Mouse (Mus musculus) adipose tissue, adult 10 weeks (tissue): ENCODE measurements around the gene Prkx. TPM values are rescaled to one million over a fixed set of nuclear protein-coding genes. Genes with fewer than 3 reads are reported as not detected.

Experiments
- polyA plus RNA-seq: library from polyadenylated mRNA; stranded (reverse); fragments of 350-450 nt; fragmentation: Illumina TruSeq; extraction: RNeasy Lipid Tissue Mini Kit (QIAGEN cat#74804); gene quantifications from one replicate; pipeline ENCODE4 v1.2.3, GENCODE M21; 2014; ENCODE audit warnings: low read depth, low replicate concordance

Prkx gene
- polyA plus RNA-seq = 16.2 TPM

DNA sequence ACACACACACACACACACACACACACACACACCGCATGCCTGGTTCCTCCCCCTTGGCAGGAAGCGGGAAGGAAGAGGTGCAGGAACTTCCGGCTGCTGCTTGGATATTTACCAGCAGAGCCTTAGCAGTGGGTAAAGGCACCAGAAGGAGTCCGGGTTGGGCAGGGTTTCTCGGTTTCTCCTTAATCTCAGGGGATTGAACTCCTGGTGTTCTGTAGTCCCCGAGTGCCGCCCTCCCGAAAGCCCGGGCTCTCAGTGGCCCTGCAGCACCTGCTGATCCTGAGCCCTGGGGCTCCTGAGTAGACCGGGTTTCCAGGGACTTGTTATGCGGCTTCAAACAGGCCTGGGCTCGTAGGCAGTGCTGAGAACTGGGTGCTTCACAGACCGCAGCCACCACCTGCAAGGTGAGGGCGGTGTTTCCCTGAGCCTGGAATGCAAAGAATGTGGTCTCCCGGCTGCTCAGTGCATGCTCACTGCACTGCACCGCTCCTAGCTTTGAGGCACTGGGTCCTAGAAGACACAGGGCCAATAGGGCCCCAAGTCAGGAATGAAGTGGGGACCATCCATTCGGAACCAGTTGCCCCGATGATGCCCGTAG is at the start of gene Prkx:
TSS of gene Prkx (minus strand) at position 41 of the 598 bp plus-strand sequence.

Other genes starting within 250 kb of the Prkx start
- gene Pbsn, start 57.3 kb upstream of the Prkx start, polyA plus RNA-seq = not detected
- gene Gm14744, start 68.5 kb upstream of the Prkx start, polyA plus RNA-seq = 4.2 TPM
- 0.88 TPM for gene 5430402E10Rik, start 128.8 kb upstream of the Prkx start, polyA plus RNA-seq